Mouse (Mus musculus) frontal cortex, postnatal 10 days (tissue): ENCODE measurements at regions not wholly inside any gene's neighbourhood (a gene's known extent, or its start where the extent isn't known, plus 50 kb on each side); places are given as distances from the start of the nearest gene placed in this dataset.

ENCODE experiments used
- DNase-seq, 2 experiments: peaks; one replicate each; pipeline ENCODE4 v3.0.0; 2022; ENCODE audit warnings: low spot score in 2 of 2, mixed read lengths in 1 of 2

- DNase-seq = no peak
Measured at GRCm38 (mm10) chr14:101382838-101383237, 182.7 kb upstream of the Prr30 start.

GRCm38 (mm10) chr14:101381943-101382342 lies 181.8 kb upstream of the Prr30 start:
- no peak for DNase-seq

GRCm38 (mm10) chr14:101379663-101380006 lies 179.5 kb upstream of the Prr30 start:
- no peak for DNase-seq

- DNase-seq = peak; percentile 48 to 83
Measured at GRCm38 (mm10) chr14:101378965-101379662, 179.0 kb upstream of the Prr30 start.

- DNase-seq = no peak
Measured at GRCm38 (mm10) chr14:101378545-101378944, 178.4 kb upstream of the Prr30 start.

- DNase-seq = no peak
Measured at GRCm38 (mm10) chr14:101376690-101377089, 176.6 kb upstream of the Prr30 start.

- DNase-seq = no peak
Measured at GRCm38 (mm10) chr14:101375833-101376232, 175.7 kb upstream of the Prr30 start.

- no peak for DNase-seq
Measured at GRCm38 (mm10) chr14:101373864-101374263, 173.7 kb upstream of the Prr30 start.

- no peak for DNase-seq
Measured at GRCm38 (mm10) chr14:101359860-101360259, 159.7 kb upstream of the Prr30 start.

GRCm38 (mm10) chr14:101353009-101353378 lies 152.9 kb upstream of the Prr30 start:
- no peak for DNase-seq

GRCm38 (mm10) chr14:101352046-101353008 lies 152.2 kb upstream of the Prr30 start:
- DNase-seq = peak; percentile 19 to 24

- DNase-seq = no peak
Measured at GRCm38 (mm10) chr14:101340331-101340730, 140.2 kb upstream of the Prr30 start.

- DNase-seq = no peak
Measured at GRCm38 (mm10) chr14:101332015-101332414, 131.9 kb upstream of the Prr30 start.

GRCm38 (mm10) chr14:101327421-101327820 lies 127.3 kb upstream of the Prr30 start:
- DNase-seq = peak; percentile 13 to 18

GRCm38 (mm10) chr14:101326477-101326941 lies 126.4 kb upstream of the Prr30 start:
- DNase-seq = no peak

- DNase-seq = no peak
Measured at GRCm38 (mm10) chr14:101323361-101323760, 123.2 kb upstream of the Prr30 start.

GRCm38 (mm10) chr14:101307920-101308319 lies 107.8 kb upstream of the Prr30 start:
- no peak for DNase-seq

- DNase-seq = no peak
Measured at GRCm38 (mm10) chr14:101304487-101305032, 104.4 kb upstream of the Prr30 start.

GRCm38 (mm10) chr14:101297841-101298240 lies 97.7 kb upstream of the Prr30 start:
- DNase-seq = no peak

GRCm38 (mm10) chr14:101294693-101295092 lies 94.6 kb upstream of the Prr30 start:
- DNase-seq = peak in 1 of 2 experiments; percentile 24

- DNase-seq = no peak
Measured at GRCm38 (mm10) chr14:101287755-101288154, 87.6 kb upstream of the Prr30 start.

- DNase-seq = no peak
Measured at GRCm38 (mm10) chr14:101269048-101269789, 69.1 kb upstream of the Prr30 start.
